Mouse (Mus musculus) neural tube, embryonic 15.5 days (tissue): ENCODE data around the gene Agtrap. TPM values are rescaled to one million over a fixed set of nuclear protein-coding genes. Genes with fewer than 3 reads are reported as not detected.
A peak's percentile ranks its signal among the peaks of the same experiment; 100 is the strongest.
"Not testable (repeated sequence)": the region's sequence is repeated elsewhere in the genome, so short reads cannot be mapped to it uniquely, and the experiment has no call there.

Source experiments
- ATAC-seq: fragments of 200-750 bp; cut with Nextera tagmentation; 2 replicates; pipeline ENCODE4 v1.8.0; 2017; ENCODE audit warnings: mild to moderate bottlenecking, moderate TSS enrichment, moderate library complexity; ENCODE audit not compliant: low FRiP score
- H3K27ac ChIP-seq: fragments of 300-500 bp; sonication (generic); replicated peaks from 2 replicates; pipeline ENCODE4 v1.5.1; 2015; ENCODE audit warnings: mild to moderate bottlenecking, inconsistent platforms
- H3K27me3 ChIP-seq: fragments of 300-500 bp; sonication (generic); replicated peaks from 2 replicates; pipeline ENCODE4 v1.6.1; 2015; ENCODE audit warnings: inconsistent platforms
- H3K36me3 ChIP-seq: fragments of 300-500 bp; sonication (generic); 2 replicates; pipeline ENCODE4 v1.6.1; 2015; ENCODE audit warnings: inconsistent platforms
- H3K4me1 ChIP-seq: fragments of 300-500 bp; sonication (generic); 2 replicates; pipeline ENCODE4 v1.6.1; 2015; ENCODE audit warnings: inconsistent platforms
- H3K4me2 ChIP-seq: fragments of 300-500 bp; sonication (generic); 2 replicates; pipeline ENCODE4 v1.6.1; 2015; ENCODE audit warnings: inconsistent platforms, mild to moderate bottlenecking, moderate library complexity
- H3K4me3 ChIP-seq: fragments of 300-500 bp; sonication (generic); replicated peaks from 2 replicates; pipeline ENCODE4 v1.5.1; 2015; ENCODE audit warnings: mild to moderate bottlenecking, inconsistent platforms
- H3K9ac ChIP-seq: fragments of 300-500 bp; sonication (generic); replicated peaks from 2 replicates; pipeline ENCODE4 v1.6.1; 2015; ENCODE audit warnings: mild to moderate bottlenecking, inconsistent platforms
- H3K9me3 ChIP-seq: fragments of 300-500 bp; sonication (generic); replicated peaks from 2 replicates; pipeline ENCODE4 v1.6.1; 2016; ENCODE audit warnings: inconsistent platforms
- WGBS: fragments of 180-500 bp; shearing (Covaris S2); methylation state at CpG from one replicate; pipeline ENCODE4 v1.1.7; 2015; ENCODE audit warnings: mixed read lengths; 5-methylcytosine and 5-hydroxymethylcytosine counted together
- polyA plus RNA-seq: library from polyadenylated mRNA; unstranded; fragments of >200 nt; fragmentation: Nextera tagmentation; extraction: Ambion mirVana; gene quantifications from 2 replicates; pipeline ENCODE4 v1.2.1, GENCODE M21; 2015

Agtrap gene
- polyA plus RNA-seq, 1 experiment from 2014 or later = 5.2 TPM

- Histone ChIP-seq H3K27me3 (no peaks in the 10 kb centered on the region), H3K4me3 (no peak overlapping the region), H3K9ac (no peak overlapping the region), H3K9me3 (no peaks in the 10 kb centered on the region), H3K36me3 (peaks cover 86% of the 10 kb centered on the region), H3K27ac (no peak overlapping the region), H3K4me2 (no peak overlapping the region), H3K4me1 (no peaks in the 10 kb centered on the region)
- WGBS = 95% methylated on average over 21 of the region's 21 CpGs
- ATAC-seq = no peak
Observed at GRCm38 (mm10) chr4:148054961-148055695, 32.7 kb downstream of the Agtrap start.

DNA sequence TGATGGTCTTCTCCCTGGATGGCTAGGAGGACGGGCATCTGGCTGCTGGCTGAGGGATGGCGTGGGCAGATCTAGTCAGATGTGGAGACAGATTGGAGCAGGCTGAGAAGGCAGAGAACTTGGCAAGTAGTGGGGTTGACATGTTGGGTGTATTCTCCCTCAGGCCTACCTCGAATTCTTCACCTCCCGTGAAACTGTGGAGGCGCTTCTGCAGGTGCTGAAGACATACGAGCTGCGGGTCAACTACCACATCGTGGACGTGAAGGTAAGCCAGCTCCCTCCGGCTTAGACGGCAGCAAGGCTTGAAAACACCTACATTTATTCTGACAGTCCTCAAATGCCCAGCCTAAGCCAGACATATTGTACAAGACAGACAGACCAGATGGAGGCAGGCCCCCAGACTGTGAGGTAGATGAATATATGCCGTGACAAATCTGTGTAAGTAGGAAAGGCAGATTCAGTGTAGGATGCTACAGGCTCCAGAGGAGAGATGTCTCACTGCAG is 34.4 kb downstream of the Agtrap start:
- no peak for ATAC-seq
- no peaks in the 10 kb centered on the region for H3K27me3 ChIP-seq
- WGBS = 93% methylated on average over 12 of the region's 12 CpGs
- peaks cover 95% of the 10 kb centered on the region for H3K36me3 ChIP-seq
- no peak overlapping the region for H3K4me3 ChIP-seq
- no peak overlapping the region for H3K27ac ChIP-seq
- H3K4me1 ChIP-seq = no peaks in the 10 kb centered on the region
- no peak overlapping the region for H3K4me2 ChIP-seq
- H3K9me3 ChIP-seq = no peaks in the 10 kb centered on the region
- H3K9ac ChIP-seq = no peak overlapping the region

GRCm38 (mm10) chr4:148052976-148053375 is 34.9 kb downstream of the Agtrap start:
- Histone ChIP-seq H3K27ac (no peak overlapping the region), H3K4me1 (no peaks in the 10 kb centered on the region), H3K4me2 (no peak overlapping the region), H3K9me3 (no peaks in the 10 kb centered on the region), H3K4me3 (no peak overlapping the region), H3K9ac (no peak overlapping the region), H3K27me3 (no peaks in the 10 kb centered on the region), H3K36me3 (peaks cover 97% of the 10 kb centered on the region)
- no peak for ATAC-seq
- WGBS = 90% methylated on average over 2 of the region's 2 CpGs

DNA sequence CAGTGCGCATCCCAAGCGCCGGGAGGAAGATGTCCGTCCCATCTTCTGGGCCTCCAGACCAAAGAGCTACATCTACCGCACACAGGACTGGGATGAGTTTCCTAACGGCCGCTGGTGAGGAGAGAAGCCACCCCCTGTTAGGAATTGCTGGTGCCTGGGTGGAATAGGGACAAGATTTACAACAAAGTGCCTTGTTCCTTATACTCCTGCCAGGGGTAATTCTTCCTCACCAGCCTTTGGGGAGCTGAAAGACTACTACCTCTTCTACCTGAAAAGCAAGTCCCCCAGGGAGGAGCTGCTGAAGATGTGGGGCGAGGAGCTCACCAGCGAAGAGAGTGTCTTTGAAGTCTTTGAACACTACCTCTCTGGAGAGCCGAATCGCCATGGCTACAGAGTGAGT is 35.9 kb downstream of the Agtrap start:
- no peak for ATAC-seq
- Histone ChIP-seq H3K4me1 (no peaks in the 10 kb centered on the region), H3K9ac (no peak overlapping the region), H3K27ac (no peak overlapping the region), H3K4me2 (no peak overlapping the region), H3K4me3 (no peak overlapping the region), H3K36me3 (peaks cover 91% of the 10 kb centered on the region), H3K9me3 (no peaks in the 10 kb centered on the region), H3K27me3 (no peaks in the 10 kb centered on the region)
- 91% methylated on average over 11 of the region's 11 CpGs for WGBS

DNA sequence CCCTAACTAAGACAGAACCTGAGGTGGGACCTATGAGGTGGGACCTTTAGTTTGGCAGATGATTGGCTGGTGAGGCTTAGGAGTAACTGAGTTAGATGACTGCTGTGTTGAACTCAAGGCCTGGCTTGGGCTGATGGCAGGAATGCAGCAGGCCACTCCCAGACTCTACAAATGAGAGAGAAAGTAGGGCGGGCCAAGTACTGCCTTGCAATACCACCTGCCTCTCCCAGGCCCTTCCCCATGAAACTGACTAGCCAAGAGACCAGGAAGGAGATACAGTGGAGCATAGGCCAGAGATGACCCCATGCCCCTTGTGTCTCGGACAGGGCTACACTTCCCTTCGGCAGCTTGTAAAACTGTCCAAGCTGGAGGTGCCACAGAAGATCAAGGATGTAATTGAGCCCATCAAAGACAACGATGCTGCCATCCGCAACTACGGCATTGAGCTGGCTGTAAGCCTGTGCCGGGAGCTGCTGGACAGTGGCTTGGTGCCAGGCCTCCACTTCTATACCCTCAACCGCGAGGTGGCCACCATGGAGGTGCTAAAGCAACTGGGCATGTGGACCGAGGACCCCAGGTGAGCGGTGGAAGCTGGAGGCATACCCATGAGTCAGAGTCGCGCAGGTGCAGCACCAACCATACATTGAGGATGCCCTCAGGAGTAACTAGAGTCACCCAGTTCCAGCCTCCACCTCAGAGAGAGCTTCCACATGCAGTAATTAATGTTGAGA is 36.6 kb downstream of the Agtrap start:
- no peaks in the 10 kb centered on the region for H3K27me3 ChIP-seq
- H3K36me3 ChIP-seq = peaks cover 88% of the 10 kb centered on the region
- H3K9me3 ChIP-seq = no peaks in the 10 kb centered on the region
- no peak overlapping the region for H3K4me3 ChIP-seq
- H3K4me2 ChIP-seq = no peak overlapping the region
- 95% methylated on average over 13 of the region's 13 CpGs for WGBS
- H3K4me1 ChIP-seq = no peaks in the 10 kb centered on the region
- ATAC-seq = no peak
- no peak overlapping the region for H3K27ac ChIP-seq
- H3K9ac ChIP-seq = no peak overlapping the region

GRCm38 (mm10) chr4:148050396-148050914 is 37.4 kb downstream of the Agtrap start:
- WGBS = 96% methylated on average over 3 of the region's 3 CpGs
- H3K4me1 ChIP-seq, H3K4me3 ChIP-seq, H3K27ac ChIP-seq, H3K9ac ChIP-seq, H3K27me3 ChIP-seq, ATAC-seq, H3K9me3 ChIP-seq, H3K4me2 ChIP-seq: not testable (repeated sequence)
- H3K36me3 ChIP-seq = peaks cover 85% of the 10 kb centered on the region

DNA sequence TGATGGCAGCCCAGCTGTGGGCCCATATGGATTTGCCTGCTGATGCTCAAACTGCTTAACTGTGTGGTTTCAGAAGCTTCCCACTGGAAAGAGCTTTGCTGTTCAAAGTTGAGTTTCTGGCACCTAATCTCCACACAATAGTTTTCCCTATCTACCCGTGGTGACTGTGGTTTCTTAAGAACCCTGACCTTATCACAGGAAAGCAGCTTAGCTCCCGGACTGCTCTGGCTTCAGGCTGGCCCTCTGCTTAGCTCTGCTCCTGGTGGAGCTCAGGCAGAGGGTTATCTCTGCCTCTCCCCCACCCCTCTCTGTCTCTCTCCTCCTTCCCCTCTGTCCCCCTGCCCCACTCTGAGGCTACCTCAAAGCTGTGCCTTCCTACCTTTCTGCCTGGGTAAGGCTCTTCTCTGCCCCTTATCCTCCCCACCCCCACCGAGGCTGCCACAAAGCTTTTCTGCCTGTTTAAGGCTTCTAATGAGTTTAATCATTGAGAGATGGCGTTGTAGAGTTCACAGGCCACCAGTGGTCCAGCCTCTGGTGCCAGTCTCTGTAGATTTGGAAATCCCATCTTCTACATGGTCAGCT is 41.3 kb downstream of the Agtrap start:
- H3K27me3 ChIP-seq = no peaks in the 10 kb centered on the region
- H3K9ac ChIP-seq = no peak overlapping the region
- no peak overlapping the region for H3K4me3 ChIP-seq
- 79% methylated on average over 4 of the region's 4 CpGs for WGBS
- H3K4me2 ChIP-seq = no peak overlapping the region
- no peak overlapping the region for H3K27ac ChIP-seq
- no peak for ATAC-seq
- H3K36me3 ChIP-seq = peaks cover 59% of the 10 kb centered on the region
- H3K4me1 ChIP-seq = peaks cover 21% of the 10 kb centered on the region
- H3K9me3 ChIP-seq = no peaks in the 10 kb centered on the region

DNA sequence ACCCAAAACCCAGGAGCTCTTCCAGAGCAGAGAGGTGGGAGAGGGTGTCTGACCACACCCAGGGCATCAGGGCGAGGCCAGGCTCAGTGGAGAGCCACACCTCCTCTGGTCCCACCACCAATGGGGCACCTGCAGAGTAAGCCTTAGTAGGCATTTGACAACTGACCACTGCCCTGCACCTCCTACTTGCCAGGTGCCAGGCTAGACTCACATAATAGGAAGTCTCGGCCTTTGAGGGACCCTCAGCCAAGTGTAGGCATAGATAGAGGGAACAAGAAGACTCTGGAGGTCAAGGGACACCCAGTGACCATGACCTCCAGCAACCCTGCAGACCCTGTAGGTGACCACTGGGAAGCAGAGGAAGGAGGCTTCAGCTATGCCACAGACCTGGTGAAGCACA is 43.7 kb downstream of the Agtrap start:
- H3K27ac ChIP-seq = no peak overlapping the region
- H3K36me3 ChIP-seq = peaks cover 36% of the 10 kb centered on the region
- H3K4me3 ChIP-seq = no peak overlapping the region
- no peak overlapping the region for H3K4me2 ChIP-seq
- H3K27me3 ChIP-seq = no peaks in the 10 kb centered on the region
- H3K9ac ChIP-seq = no peak overlapping the region
- no peaks in the 10 kb centered on the region for H3K9me3 ChIP-seq
- no peak for ATAC-seq
- peaks cover 46% of the 10 kb centered on the region for H3K4me1 ChIP-seq
- 92% methylated on average over 2 of the region's 2 CpGs for WGBS

DNA sequence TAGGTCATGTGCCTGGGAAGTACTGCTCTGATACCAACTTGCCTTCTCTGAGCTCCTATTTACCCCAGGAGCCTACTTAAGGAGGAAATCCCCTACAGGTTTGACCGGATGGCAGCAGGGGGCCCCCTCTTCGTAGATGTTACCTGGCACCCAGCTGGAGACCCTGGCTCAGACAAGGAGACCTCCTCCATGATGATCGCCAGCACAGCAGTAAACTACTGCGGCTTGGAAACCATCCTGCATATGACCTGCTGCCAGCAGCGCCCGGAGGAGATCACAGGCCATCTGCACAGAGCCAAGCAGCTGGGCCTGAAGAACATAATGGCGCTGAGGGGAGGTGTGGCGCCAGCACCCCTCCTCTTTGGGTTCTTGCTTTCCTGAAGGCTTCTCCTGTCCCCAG is 44.5 kb downstream of the Agtrap start:
- H3K4me1 ChIP-seq = peaks cover 47% of the 10 kb centered on the region
- H3K27me3 ChIP-seq, H3K27ac ChIP-seq, H3K4me2 ChIP-seq, H3K4me3 ChIP-seq, ATAC-seq, H3K9me3 ChIP-seq, H3K9ac ChIP-seq: not testable (repeated sequence)
- H3K36me3 ChIP-seq = peaks cover 28% of the 10 kb centered on the region
- WGBS = 73% methylated on average over 6 of the region's 8 CpGs

- ATAC-seq = no peak
- Histone ChIP-seq H3K27me3 (no peaks in the 10 kb centered on the region), H3K4me2 (peak overlapping the region; percentile 86), H3K4me1 (peaks cover 58% of the 10 kb centered on the region), H3K36me3 (peaks cover 19% of the 10 kb centered on the region; the same call in 1 of the 2 replicates), H3K4me3 (peak overlapping the region; percentile 46), H3K9ac (peak overlapping the region; percentile 50), H3K9me3 (no peaks in the 10 kb centered on the region), H3K27ac (peak overlapping the region; percentile 80)
- WGBS = 5% methylated on average over 16 of the region's 16 CpGs
Observed at GRCm38 (mm10) chr4:148041611-148042191, 46.1 kb downstream of the Agtrap start.

DNA sequence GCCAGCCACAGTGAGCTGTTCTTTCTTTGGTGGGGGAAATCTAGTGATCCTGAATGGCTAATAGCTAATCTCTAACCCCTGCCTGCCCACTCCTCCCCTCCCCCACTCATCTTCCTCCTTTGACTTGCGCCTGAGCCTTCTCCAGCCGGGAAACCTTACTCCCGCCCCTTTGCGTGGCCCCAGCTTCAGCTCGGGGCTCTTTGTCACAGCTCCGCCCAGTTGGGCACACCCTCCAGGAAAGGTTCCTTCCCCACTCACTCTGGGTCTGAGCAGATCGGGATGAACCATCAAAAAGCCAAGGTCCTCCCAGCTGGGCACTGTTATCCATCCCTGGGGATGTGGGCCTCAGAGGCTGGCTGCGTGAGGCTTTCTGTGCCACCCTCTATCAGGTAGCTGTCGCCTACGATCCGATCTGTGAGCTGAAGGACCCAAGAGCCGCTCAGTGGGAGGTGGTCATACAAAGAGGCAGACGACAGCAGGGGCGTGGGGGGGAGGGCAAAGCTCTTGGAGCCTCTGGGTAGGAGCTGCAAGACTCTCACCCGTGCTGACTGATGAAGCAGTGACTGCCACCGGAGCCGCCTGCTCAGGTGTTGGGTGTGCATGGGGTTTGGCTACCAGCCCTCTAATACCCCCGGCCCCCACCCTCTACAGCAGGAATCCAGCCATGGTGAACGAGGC is 46.8 kb downstream of the Agtrap start:
- ATAC-seq = peak; percentile 8; the same call in 1 of the 2 replicates
- Histone ChIP-seq H3K9ac (peak overlapping the region; percentile 50), H3K4me1 (peaks cover 58% of the 10 kb centered on the region), H3K36me3 (peaks cover 19% of the 10 kb centered on the region), H3K27ac (peak overlapping the region; percentile 80), H3K4me3 (peak overlapping the region; percentile 46), H3K9me3 (no peaks in the 10 kb centered on the region), H3K27me3 (no peaks in the 10 kb centered on the region), H3K4me2 (peak overlapping the region; percentile 86)
- WGBS = under 1% methylated on average over 19 of the region's 19 CpGs
